Mouse (Mus musculus) ovary, postnatal 14 days (tissue): ENCODE results near the gene Lman2l.

Experiments
- DNase-seq: peaks from one replicate; pipeline ENCODE4 v3.0.0; 2022; ENCODE audit warnings: low spot score

Lman2l gene

GRCm38 (mm10) chr1:36444471-36445464 lies at the start of gene Lman2l:
Lman2l (minus strand) TSS chr1:36445271.
- peak; percentile 91 for DNase-seq

DNA sequence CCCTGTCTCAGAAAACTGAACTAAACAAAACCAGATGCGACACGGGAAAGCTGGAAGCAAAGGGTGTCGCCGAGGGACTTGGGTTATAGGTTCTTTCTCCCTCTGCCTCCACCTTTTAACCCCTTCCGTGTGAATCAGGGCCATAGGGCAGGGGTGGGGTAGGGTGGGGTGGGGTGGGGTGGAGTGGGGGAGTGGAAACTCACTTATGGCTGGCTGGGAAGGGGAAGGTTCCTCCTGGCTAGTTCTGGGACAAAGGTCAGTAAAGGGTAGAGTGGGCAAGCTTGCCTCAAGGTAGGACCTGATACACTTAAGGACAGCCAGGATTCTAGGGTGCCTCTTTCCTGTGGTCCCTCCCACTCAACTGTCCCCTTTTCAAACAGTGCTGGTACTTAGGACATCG lies 48.2 kb upstream of the Lman2l start:
- DNase-seq: no peak

GRCm38 (mm10) chr1:36492416-36493139 lies 47.5 kb upstream of the Lman2l start:
- peak; percentile 38 for DNase-seq

DNA sequence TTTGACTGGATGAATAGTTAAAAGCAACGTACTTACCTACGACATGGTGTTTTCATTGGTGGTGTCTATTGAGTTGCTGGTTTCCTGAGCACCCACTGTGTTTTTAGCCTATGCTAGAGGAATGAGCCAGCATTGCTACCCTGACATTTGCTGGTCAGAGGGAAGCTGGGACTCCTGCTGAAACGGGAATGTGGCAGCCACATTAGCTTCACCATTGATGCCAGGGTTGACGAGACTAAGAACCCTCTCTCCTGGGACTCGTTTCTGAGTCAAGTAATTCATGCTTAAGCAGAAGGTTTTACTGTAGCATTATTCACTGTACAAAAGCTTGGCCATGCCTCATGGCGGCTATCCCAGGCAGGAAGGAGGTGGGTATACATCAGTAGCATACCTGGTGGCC lies 44.6 kb upstream of the Lman2l start:
- DNase-seq: no peak

DNA sequence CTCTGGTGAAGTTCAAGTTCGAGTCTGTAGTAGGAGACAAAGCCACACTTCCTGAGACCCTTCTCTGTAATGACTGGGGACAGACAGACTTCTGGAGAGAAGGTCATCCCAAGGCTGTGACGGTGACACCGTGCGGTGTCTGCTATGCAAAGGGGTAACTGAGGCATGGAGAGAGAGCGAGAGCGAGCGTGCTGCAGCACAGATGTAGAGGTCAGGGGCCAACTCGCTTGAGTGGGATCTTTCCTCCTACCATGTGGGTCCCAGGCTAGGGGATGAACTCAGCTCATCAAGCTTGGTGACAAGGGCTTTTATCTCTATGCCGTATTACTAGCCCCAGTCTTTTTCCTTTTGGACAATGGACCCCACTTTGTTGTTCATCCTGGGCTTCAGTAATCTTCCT lies 42.0 kb upstream of the Lman2l start:
- DNase-seq: no peak

DNA sequence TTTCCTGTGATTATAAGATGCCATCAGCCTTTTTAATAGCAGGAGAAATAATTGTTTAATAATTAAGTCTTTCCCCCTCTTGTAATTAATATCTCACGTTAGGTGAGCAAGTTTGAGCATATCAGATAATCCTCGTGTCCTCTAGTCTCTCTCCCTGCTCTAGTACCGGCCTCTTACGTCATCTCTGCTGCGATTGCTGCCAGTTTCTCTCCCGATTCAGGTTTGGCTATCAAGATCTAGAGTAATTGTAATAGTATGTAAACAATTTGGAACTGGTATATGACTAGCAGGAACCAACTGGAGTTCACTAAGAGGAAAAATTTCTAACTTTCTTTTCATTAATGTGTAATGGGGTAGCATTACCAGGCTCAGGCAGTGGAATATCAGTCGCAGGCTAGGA lies 40.0 kb upstream of the Lman2l start:
- no peak for DNase-seq

- no peak for DNase-seq
Measured at GRCm38 (mm10) chr1:36483825-36484224, 38.8 kb upstream of the Lman2l start.

DNA sequence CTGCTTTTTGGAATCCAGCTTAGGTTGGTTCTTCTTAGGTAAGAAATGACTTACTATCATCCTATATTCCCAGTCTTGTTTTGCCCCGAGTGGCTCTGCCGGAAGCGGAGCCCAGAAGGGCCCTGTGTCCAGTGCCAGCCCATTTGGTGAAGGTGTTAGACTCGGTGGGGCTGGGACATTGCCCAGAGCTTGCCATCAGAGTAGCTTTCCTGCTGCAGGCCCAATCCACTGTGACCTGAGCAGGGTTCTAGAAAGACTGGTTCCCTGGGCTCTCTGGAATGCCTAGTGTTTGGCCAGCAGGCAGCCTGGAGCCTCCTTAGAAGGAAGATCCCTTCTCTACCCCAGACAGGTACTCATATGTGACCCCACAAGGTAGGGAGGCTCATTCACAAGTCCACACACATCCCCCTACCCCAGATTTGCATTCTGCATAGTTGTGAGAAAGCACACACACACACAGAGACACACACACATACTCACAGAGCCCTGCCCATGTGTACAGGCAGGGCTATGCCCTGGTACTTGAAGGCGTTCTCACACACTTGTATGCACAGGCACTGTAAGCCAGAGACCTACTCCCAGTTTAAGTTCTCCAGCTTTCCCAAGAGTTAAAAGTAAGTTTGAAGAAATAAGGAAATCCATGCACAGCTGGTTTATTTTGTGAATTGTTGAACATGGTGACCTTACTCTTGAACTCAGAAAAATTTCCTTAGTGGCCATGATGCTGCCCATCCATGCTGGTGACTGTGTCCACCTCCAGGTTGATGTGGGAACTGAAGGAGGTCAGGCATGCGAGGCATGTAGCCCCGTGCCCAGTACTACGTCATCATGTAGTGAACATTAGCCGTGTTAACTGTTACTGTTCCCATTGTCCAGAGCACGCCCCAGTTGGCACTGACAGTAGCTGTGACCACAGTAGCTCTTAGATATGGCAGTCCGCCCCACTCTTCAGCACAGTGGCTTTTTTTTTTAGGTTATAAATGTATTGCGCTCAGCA lies 35.1 kb upstream of the Lman2l start:
- DNase-seq: no peak

- no peak for DNase-seq
Measured at GRCm38 (mm10) chr1:36478343-36478795, 33.3 kb upstream of the Lman2l start.

DNA sequence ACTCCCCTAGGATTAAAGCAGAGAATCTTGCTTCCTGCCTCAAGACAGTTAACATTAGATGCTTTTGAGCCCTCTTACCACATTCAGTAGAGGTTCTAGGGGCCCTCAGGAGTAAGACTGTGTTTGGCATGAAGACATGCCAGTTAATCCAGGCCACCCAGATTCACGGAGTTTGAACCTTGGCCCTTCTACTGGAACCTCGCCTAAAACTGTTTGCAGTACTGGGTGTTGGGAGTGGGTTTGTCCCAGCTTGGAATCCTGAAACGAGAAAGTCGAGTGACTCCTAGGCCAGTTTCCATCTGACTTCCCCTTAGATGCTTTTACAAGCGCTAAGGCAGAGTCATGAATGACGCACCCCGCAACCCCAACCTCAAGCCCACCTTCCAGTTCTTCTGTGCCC lies 31.4 kb upstream of the Lman2l start:
- no peak for DNase-seq

- DNase-seq: no peak
Measured at GRCm38 (mm10) chr1:36475480-36476110, 30.5 kb upstream of the Lman2l start.

DNA sequence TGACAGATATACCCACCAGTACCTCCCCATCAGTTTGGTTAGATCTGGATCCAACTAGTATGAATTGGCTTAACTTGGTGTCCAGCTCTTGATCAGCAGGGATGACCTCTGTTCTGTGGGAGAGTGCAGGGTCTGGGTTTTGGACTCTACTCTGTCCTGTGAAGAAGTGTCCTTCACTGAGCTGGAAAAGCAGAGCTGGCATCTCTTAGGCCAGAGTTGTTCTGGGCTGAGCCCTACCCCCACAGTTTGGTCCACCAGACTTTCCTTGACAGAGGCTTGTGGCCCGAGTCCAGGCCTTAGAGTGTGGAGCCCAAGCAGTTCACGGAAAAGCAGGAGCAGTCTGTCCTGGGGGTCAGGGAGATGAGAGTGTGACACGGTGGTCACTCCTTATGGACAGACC lies 29.6 kb upstream of the Lman2l start:
- DNase-seq: no peak

DNA sequence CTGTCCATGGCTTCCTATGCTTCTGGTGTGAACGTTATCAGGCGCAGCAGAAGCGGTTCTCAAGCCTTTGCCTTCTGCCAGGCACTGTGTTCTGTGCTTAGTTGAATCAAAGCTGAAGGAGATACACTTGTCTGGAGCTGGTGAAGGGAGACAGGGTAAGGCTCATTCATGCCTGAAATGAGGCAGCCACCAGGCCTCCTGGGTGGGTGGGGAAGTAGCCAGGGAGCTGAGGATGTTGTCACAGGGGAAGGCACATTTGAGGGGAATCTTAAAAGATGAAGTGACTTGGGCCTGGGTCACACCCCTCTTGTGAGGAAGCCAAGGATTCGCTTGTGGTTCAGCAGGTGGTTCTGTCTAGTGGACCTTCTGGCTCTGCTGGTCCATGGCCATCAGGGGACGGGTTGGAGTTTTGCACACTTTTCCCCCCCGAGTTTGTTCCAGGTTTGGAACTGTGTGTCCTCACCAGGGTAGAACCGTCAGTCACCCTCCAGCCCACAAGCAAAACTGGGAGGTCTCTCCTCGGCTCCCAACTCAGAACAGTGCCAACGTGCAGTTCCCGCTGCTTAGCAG lies 28.2 kb upstream of the Lman2l start:
- no peak for DNase-seq

DNA sequence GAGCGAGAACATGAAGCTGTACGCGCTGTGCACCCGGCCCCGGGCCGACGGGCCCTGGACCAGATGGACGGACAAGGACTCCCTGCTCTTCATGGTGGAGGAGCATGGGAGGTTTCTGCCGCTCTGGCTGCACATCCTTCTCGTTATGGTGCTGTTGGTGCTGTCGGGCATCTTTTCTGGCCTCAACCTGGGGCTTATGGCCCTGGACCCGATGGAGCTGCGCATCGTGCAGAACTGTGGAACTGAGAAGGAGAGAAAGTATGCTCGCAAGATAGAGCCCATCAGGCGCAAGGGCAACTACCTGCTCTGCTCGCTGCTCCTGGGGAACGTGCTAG lies 27.0 kb upstream of the Lman2l start:
- DNase-seq: no peak

DNA sequence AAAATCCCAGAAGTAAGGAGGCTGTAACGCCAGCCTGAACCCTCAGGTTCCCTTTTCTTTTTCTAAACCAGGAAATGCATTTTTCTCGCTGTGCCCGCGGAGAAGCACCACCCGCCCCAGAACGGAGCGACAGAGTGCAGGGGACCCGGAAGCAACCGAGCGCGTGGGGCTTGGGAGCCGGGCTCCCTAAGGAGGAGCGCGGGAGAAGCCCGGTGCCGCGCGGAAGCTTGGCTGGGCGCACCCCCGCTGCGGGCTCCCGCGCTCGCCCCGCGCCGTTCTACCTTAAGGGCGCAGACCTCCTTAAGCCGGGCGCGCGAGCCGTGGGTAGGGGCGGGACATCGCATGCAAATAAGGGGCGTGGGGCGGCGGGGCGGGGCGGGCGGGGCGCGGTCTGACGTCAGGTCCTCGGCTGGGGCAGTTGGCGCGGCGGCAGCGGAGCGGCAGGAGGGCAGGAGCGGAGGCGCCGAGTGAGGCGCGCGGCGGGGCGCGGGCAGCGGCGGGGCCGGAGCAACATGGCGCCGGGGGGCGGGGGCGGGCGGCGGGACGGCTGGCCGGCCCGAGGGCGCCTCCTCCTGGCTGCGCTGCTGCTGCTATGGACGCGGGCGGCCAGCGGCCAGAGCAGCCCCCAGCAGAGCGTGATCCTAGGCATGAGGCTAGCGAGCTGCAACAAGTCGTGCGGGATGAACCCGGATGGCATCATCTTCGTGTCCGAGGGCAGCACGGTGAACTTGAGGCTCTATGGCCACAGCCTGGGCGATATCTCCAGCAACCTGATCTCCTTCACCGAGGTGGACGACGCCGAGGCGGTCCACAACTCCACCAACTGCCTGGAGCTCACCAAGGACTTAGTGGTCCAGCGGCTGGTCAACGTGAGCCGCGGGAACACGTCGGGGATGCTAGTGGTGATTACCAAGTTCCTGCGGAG lies 26.4 kb upstream of the Lman2l start, which contains the start of gene Cnnm4:
TSS of gene Cnnm4 (plus strand) at position 440 of the 925 bp plus-strand sequence.
- peak; percentile 62 for DNase-seq

DNA sequence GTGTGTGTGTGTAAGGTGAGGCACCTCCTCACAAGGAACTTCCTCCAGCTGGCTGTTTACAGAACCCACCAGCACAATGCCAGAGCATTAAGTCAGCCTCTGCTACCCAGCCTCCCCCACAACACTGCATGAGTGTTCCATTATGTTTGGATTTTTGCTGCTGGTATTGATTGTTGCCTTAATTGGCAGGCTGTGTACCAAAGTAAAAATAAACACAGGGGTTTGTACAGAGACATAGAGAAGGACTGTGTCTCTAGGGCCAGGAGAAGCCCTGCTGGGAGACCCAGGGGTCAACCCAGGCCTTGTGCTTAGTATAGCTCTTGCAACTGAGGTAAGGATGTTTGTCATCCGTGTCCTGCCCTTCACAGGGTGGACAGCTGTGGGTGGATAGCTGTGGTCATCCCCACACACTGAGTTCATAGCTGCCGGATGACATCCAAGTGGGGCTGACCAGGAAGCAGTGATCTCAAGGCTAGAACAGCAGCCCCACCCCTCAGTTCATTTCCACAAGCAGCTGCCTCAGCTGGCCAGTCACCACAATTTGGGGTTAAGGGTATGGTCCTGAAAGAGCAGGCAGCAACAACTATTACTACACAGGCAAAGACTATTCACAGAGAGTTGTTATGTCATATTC lies 24.9 kb upstream of the Lman2l start:
- DNase-seq: no peak

- DNase-seq: no peak
Measured at GRCm38 (mm10) chr1:36467446-36467845, 22.4 kb upstream of the Lman2l start.

DNA sequence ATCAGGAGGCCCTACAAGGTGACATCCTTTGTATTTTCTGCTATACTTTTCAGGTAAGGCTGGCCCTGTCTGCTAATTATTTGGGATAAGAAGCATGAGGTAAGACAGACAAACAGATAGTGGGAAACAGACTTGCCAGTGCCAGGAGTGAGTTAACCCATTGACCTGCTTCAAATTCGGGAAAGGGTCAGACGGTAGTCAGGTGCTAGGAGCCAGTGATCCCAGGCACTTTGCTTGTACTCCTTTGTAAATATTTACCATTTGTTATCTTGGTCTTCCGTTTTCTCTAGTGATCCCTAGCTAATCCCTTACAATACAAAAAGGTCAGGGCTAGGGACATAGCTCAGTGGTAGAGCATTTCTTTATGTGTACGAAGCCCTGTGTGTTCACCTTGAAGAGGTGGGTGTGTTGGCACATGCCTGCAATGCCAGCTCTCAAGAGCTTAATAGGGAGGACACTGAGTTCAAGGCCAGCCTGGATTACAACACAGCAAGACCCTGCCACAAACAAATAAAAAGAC lies 20.6 kb upstream of the Lman2l start:
- no peak for DNase-seq

DNA sequence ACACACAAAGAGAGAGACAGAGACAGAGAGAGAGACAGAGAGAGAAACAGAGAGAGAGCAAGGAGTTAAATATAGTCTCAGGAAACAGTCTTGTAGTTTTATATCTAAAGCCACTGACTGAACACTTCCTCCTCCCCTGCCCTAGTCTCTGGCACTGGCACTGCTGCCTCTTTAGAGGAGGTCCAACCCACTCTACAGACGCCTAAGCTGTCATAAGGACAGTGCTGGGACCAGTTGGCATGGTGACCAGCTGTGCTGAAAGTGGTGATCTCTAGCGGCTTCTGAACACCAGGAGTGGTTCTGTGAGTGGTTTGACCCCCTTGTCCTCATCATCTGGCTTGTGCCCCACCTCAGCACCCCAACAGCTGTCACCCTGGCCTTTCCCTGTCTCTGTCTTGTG lies 16.8 kb upstream of the Lman2l start:
- DNase-seq: no peak
